Mouse (Mus musculus) ES-Bruce4 (cell line): Measurements from ENCODE around the gene Inpp5f.
"Not testable (repeated sequence)": the region's sequence is repeated elsewhere in the genome, so short reads cannot be mapped to it uniquely, and the experiment has no call there.

Source experiments
- CTCF ChIP-seq: IDR thresholded peaks from one replicate; pipeline ENCODE4 v1.8.1; 2011; ENCODE audit warnings: low read depth, low read length
- EP300 ChIP-seq: IDR thresholded peaks from 2 replicates; pipeline ENCODE4 v1.6.1; 2011; ENCODE audit warnings: low read depth, low read length; ENCODE audit not compliant: insufficient read depth
- POLR2A ChIP-seq: IDR thresholded peaks from one replicate; pipeline ENCODE4 v1.8.1; 2011; ENCODE audit warnings: low read length; ENCODE audit not compliant: insufficient read depth

- not testable (repeated sequence) for TF ChIP-seq CTCF, EP300, POLR2A
Measured at GRCm38 (mm10) chr7:128569429-128569828, 41.7 kb upstream of the Inpp5f start.
